8 mouse cellular contexts compared by ENCODE assay signal in the genomic region with DNA sequence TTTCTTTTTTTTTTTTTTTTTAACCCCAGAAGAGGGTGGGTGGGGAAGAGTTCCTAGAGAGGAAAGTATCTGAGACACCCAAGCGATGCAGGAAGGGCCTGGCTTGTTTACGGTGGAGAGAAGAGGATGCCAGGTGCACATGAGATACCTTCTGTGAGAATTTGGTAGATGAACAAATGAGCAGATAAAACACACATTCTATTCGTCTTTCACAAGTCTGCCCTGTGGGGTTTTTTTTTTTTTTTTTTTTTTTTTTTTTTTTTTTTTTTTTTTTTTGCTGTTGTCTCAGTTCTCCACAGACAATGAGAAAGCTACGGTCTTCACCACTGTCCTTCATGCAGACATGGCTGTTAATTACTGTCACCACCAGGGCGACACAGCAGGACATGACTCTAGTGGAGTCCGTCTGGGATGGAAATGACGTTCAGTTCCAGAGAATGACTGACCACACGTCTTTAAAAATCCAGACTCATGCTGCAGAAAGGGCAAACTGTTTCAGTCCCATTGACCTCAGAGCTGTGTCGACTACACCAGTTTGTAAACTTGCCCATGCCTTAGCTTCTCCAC.
DNase-seq lines count a peak whose midpoint lies in the region; ATAC-seq lines count a peak whose summit lies in the region.

No protein-coding gene starts in this region.

- no peaks in the 10 kb centered on the region for H3K36me3 ChIP-seq in kidney, embryonic 16.5 days (ENCODE audit: insufficient read depth, low read length)
- no peaks in the 10 kb centered on the region for H3K36me3 ChIP-seq in embryonic facial prominence, embryonic 12.5 days
- no peaks in the 10 kb centered on the region for H3K36me3 ChIP-seq in intestine, embryonic 15.5 days
- no peaks in the 10 kb centered on the region for H3K36me3 ChIP-seq in neural tube, embryonic 14.5 days (ENCODE audit: control insufficient read depth, insufficient read depth, low read length)

- H3K4me1 ChIP-seq in kidney, embryonic 16.5 days (ENCODE audit: insufficient read depth, low read length), result 0 out of 2 replicates have a peak, but pooled peaks cover 3% of the 10 kb centered on the region
- 0 out of 2 replicates have a peak, but pooled peaks cover 4% of the 10 kb centered on the region for H3K4me1 ChIP-seq in embryonic facial prominence, embryonic 12.5 days
- peaks cover 4% of the 10 kb centered on the region; the same call in 1 of the 2 replicates for H3K4me1 ChIP-seq in intestine, embryonic 15.5 days (replicated peaks)
- no peaks in the 10 kb centered on the region for H3K4me1 ChIP-seq in neural tube, embryonic 14.5 days (ENCODE audit: control insufficient read depth, insufficient read depth, low read length)

- H3K27ac ChIP-seq in kidney, embryonic 16.5 days (ENCODE audit: low read length), result no peak overlapping the region
- H3K27ac ChIP-seq in embryonic facial prominence, embryonic 12.5 days, result no peak overlapping the region
- H3K27ac ChIP-seq in intestine, embryonic 15.5 days, result no peak overlapping the region
- no peak overlapping the region for H3K27ac ChIP-seq in neural tube, embryonic 14.5 days (ENCODE audit: low read depth, low read length)

- peak overlapping the region; percentile 51 for H3K4me2 ChIP-seq in kidney, embryonic 16.5 days (replicated peaks; ENCODE audit: low read depth, low read length)
- peak overlapping the region; percentile 57 for H3K4me2 ChIP-seq in embryonic facial prominence, embryonic 12.5 days (replicated peaks)
- H3K4me2 ChIP-seq in intestine, embryonic 15.5 days (replicated peaks), result peak overlapping the region; percentile 57
- peak overlapping the region; percentile 51 for H3K4me2 ChIP-seq in neural tube, embryonic 14.5 days (ENCODE audit: low read depth, low read length)

- WGBS in kidney, embryonic 16.5 days, result 15% methylated on average over 9 of the region's 9 CpGs
- WGBS in embryonic facial prominence, embryonic 12.5 days, result 17% methylated on average over 9 of the region's 9 CpGs
- 38% methylated on average over 9 of the region's 9 CpGs for WGBS in intestine, embryonic 15.5 days
- WGBS in neural tube, embryonic 14.5 days, result 8% methylated on average over 9 of the region's 9 CpGs

- peaks cover 19% of the 10 kb centered on the region for H3K27me3 ChIP-seq in kidney, embryonic 16.5 days (ENCODE audit: insufficient read depth, low read length)
- 0 out of 2 replicates have a peak, but pooled peaks cover 5% of the 10 kb centered on the region for H3K27me3 ChIP-seq in embryonic facial prominence, embryonic 12.5 days
- 0 out of 2 replicates have a peak, but pooled peaks cover 4% of the 10 kb centered on the region for H3K27me3 ChIP-seq in intestine, embryonic 15.5 days (replicated peaks)
- no peaks in the 10 kb centered on the region for H3K27me3 ChIP-seq in neural tube, embryonic 14.5 days (ENCODE audit: control insufficient read depth, insufficient read depth, low read length)

- 0 out of 2 replicates have a peak, but pooled peaks have one; percentile 27 for ATAC-seq in kidney, embryonic 16.5 days (ENCODE audit: low FRiP score, low TSS enrichment)
- no peak for ATAC-seq in embryonic facial prominence, embryonic 12.5 days (ENCODE audit: insufficient number of reproducible peaks, insufficient read depth, low FRiP score, low TSS enrichment)
- no peak for ATAC-seq in intestine, embryonic 15.5 days
- no peak for ATAC-seq in neural tube, embryonic 14.5 days (ENCODE audit: low read depth)
- ATAC-seq in erythroid progenitor cell, adult 5-6 weeks (replicated peaks; ENCODE audit: low FRiP score, poor library complexity, severe bottlenecking), result no peak
- no peak for ATAC-seq in granulocyte monocyte progenitor cell, adult 5-6 weeks (replicated peaks; ENCODE audit: poor library complexity, severe bottlenecking)

- H3K9me3 ChIP-seq in kidney, embryonic 16.5 days (ENCODE audit: low read length), result no peaks in the 10 kb centered on the region
- H3K9me3 ChIP-seq in embryonic facial prominence, embryonic 12.5 days, result no peaks in the 10 kb centered on the region
- H3K9me3 ChIP-seq in intestine, embryonic 15.5 days, result no peaks in the 10 kb centered on the region
- no peaks in the 10 kb centered on the region for H3K9me3 ChIP-seq in neural tube, embryonic 14.5 days (ENCODE audit: control insufficient read depth, low read length)

- H3K4me3 ChIP-seq in kidney, embryonic 16.5 days (ENCODE audit: low read length), result peak overlapping the region; percentile 32
- H3K4me3 ChIP-seq in embryonic facial prominence, embryonic 12.5 days, result no peak overlapping the region
- peak overlapping the region; percentile 22; the same call in 1 of the 2 replicates for H3K4me3 ChIP-seq in intestine, embryonic 15.5 days (replicated peaks)
- peak overlapping the region; percentile 27; the same call in 1 of the 2 replicates for H3K4me3 ChIP-seq in neural tube, embryonic 14.5 days (ENCODE audit: low read depth, low read length)

- H3K9ac ChIP-seq in kidney, embryonic 16.5 days (replicated peaks; ENCODE audit: low read length), result no peak overlapping the region
- H3K9ac ChIP-seq in embryonic facial prominence, embryonic 12.5 days, result no peak overlapping the region
- no peak overlapping the region for H3K9ac ChIP-seq in intestine, embryonic 15.5 days
- no peak overlapping the region for H3K9ac ChIP-seq in neural tube, embryonic 14.5 days (replicated peaks; ENCODE audit: low read depth, low read length)

- no peak for DNase-seq in kidney, adult 9 months
- no peak for DNase-seq in thymus, postnatal 25 days
